Mouse (Mus musculus) liver, embryonic 14.5 days (tissue): Measurements from ENCODE around the gene Acat2.

Source experiments
- CTCF ChIP-seq: IDR thresholded peaks from 2 replicates; pipeline ENCODE4 v1.5.1; 2016; ENCODE audit warnings: antibody characterized with exemption, low read depth, control low read depth
- EP300 ChIP-seq: IDR thresholded peaks from 2 replicates; pipeline ENCODE4 v1.6.1; 2016; ENCODE audit warnings: antibody characterized with exemption, low read depth

DNA sequence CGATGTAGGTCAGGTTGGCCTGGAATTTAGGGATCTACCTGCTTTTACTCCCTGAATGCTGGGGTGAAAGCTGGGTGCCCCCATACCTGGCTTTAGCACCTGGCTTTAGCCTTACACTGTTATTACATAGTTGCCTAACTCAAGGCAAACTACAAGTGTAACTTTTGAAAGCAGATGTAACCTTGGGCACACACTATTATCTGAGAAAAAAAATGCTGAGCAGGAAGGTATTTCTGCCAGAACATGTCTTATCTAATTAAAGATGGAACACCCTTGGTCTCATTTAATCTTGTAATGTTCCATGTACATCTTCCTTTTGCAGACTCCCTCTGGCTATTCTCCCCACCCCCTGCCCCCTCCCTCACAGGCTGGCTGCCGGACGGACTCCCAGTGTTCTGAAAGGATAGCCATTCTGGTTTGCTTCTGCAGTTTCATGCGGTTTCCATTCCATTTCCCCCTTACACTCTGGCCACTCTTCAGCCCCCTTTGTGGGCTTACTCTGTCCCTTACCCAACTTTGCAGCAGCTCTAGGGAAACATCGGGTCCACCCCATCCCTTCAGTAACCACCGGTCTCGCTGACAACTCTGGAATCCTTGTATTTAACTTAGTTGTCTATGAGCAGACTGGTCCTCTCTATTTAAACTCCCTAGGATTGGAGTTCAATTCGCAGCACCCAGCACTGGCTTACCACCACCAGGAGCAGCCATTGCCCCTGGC, 18.8 kb downstream of the Acat2 start:
- TF ChIP-seq CTCF (no peak), EP300 (no peak)
